Mouse (Mus musculus) thymus, adult 2 months (tissue): ENCODE results near the gene Pik3r2.
A peak's percentile ranks its signal among the peaks of the same experiment; 100 is the strongest.

Experiments used
- CTCF ChIP-seq: fragments of 200-500 bp; IDR thresholded peaks from 2 replicates; pipeline ENCODE4 v1.5.1; 2012; ENCODE audit warnings: mild to moderate bottlenecking, control low read depth, low read length, moderate library complexity, borderline replicate concordance; ENCODE audit not compliant: control insufficient read depth, poor library complexity, insufficient read depth; ENCODE audit errors: extremely low read depth
- POLR2A ChIP-seq: fragments of 200-500 bp; IDR thresholded peaks from 2 replicates; pipeline ENCODE4 v1.6.1; 2012; ENCODE audit warnings: mild to moderate bottlenecking, low read length, control low read depth, moderate library complexity; ENCODE audit not compliant: control insufficient read depth, poor library complexity, insufficient read depth; ENCODE audit errors: extremely low read depth

DNA sequence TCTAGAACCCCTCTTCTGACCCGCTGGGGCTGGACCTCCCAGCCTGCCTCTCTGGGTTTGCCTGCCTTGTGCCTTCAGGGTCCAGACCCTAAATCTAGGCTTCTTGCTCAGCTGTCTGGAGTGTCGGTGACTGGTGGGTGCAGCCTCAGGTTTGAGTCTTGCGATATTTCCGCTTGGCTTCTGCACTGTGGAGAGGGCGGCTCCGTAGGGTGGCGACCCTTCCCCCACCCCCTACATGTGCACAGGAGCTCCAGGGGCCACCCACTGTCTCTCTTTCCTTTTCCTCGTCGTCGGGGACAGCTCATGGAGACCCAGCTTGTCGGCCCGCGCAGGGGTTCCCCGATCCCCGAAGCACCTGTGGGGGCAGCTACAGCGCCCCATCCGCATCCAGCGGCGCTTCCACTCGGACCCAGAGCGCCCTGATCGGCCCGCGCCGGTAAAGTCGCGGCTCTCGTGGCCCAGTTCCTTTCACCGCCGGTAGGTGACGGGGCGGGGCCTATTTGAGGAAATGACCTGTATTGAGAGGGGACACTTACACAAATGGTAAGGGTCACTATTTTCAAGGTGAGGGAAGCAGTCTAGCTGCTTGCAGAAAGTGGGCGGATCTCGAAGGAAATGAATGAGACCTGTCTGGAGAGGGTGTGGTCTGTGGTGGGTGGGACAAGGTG lies 46.6 kb downstream of the Pik3r2 start:
- TF ChIP-seq POLR2A (no peak), CTCF (peak; percentile 35; the same call in 1 of the 2 replicates)
